Mouse (Mus musculus) brain, embryonic 18.5 days (tissue): Measurements from ENCODE around the gene Lemd1.
"Not testable (repeated sequence)": the region's sequence is repeated elsewhere in the genome, so short reads cannot be mapped to it uniquely, and the experiment has no call there.

Experiments used
- DNase-seq: peaks from one replicate; pipeline ENCODE4 v3.0.0-alpha.2; 2012; ENCODE audit warnings: low read depth, low spot score

Lemd1 gene

GRCm38 (mm10) chr1:132191093-132191785 lies at the start of gene Lemd1, which contains the start of gene AC124108.1:
Gene Lemd1, plus strand, starts transcription at chr1:132191431.
Gene AC124108.1, plus strand, starts transcription at chr1:132191457.
- no peak for DNase-seq

GRCm38 (mm10) chr1:132141753-132142152 lies 49.5 kb upstream of the Lemd1 start:
- DNase-seq: no peak

GRCm38 (mm10) chr1:132143079-132143478 lies 48.2 kb upstream of the Lemd1 start:
- DNase-seq: no peak

- no peak for DNase-seq
Observed at GRCm38 (mm10) chr1:132143730-132144129, 47.5 kb upstream of the Lemd1 start.

- DNase-seq: peak; percentile 77
Observed at GRCm38 (mm10) chr1:132144223-132144622, 47.0 kb upstream of the Lemd1 start.

- no peak for DNase-seq
Observed at GRCm38 (mm10) chr1:132144837-132145236, 46.4 kb upstream of the Lemd1 start.

- DNase-seq: no peak
Observed at GRCm38 (mm10) chr1:132145973-132146685, 45.1 kb upstream of the Lemd1 start.

GRCm38 (mm10) chr1:132149410-132149809 lies 41.8 kb upstream of the Lemd1 start:
- DNase-seq: no peak

GRCm38 (mm10) chr1:132150171-132150570 lies 41.1 kb upstream of the Lemd1 start:
- no peak for DNase-seq

GRCm38 (mm10) chr1:132150817-132151601 lies 40.2 kb upstream of the Lemd1 start:
- DNase-seq: no peak

GRCm38 (mm10) chr1:132151908-132152307 lies 39.3 kb upstream of the Lemd1 start:
- no peak for DNase-seq

GRCm38 (mm10) chr1:132153086-132153690 lies 38.0 kb upstream of the Lemd1 start:
- DNase-seq: no peak

GRCm38 (mm10) chr1:132153691-132154090 lies 37.5 kb upstream of the Lemd1 start:
- no peak for DNase-seq

- peak; percentile 32 for DNase-seq
Observed at GRCm38 (mm10) chr1:132155737-132156136, 35.5 kb upstream of the Lemd1 start.

GRCm38 (mm10) chr1:132157016-132157781 lies 34.0 kb upstream of the Lemd1 start:
- DNase-seq: peak; percentile 49

- DNase-seq: no peak
Observed at GRCm38 (mm10) chr1:132157808-132158207, 33.4 kb upstream of the Lemd1 start.

- no peak for DNase-seq
Observed at GRCm38 (mm10) chr1:132158741-132159140, 32.5 kb upstream of the Lemd1 start.

GRCm38 (mm10) chr1:132159681-132160080 lies 31.6 kb upstream of the Lemd1 start:
- DNase-seq: no peak

- DNase-seq: no peak
Observed at GRCm38 (mm10) chr1:132161211-132161880, 29.9 kb upstream of the Lemd1 start.

GRCm38 (mm10) chr1:132162618-132163017 lies 28.6 kb upstream of the Lemd1 start:
- not testable (repeated sequence) for DNase-seq
